ENCODE assay signal across 8 mouse cellular contexts in the genomic region with DNA sequence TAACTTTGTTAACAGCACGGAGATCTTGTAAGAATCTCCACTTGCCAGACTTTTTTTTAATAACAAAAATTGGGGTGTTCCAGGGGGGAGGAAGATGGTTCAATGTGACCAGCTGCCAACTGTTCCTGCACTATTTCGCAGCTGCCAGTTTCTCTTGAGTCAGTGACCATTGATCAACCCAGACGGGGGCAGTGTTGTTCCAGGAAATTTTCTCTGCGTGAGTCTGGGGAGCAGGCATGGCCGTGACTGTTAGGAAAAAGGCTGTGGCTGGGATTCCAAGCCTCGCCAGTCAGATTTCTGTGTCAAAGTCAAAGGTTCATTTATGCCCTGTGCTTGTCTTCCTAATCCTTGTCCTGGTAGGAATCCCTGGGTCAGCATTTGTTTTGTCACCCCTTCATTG.
DNase-seq lines count a peak whose midpoint lies in the region.

No protein-coding gene starts in this region.

- H3K4me3 ChIP-seq in heart, embryonic 10.5 days, result no peak overlapping the region

- H3K9me3 ChIP-seq in heart, embryonic 10.5 days, result no peaks in the 10 kb centered on the region

- 12% methylated on average over 6 of the region's 6 CpGs for WGBS in heart, embryonic 10.5 days

- peaks cover 7% of the 10 kb centered on the region; the same call in 1 of the 2 replicates for H3K4me1 ChIP-seq in heart, embryonic 10.5 days

- peaks cover 13% of the 10 kb centered on the region for H3K27me3 ChIP-seq in heart, embryonic 10.5 days (ENCODE audit: insufficient read depth, poor library complexity, severe bottlenecking)

- no peaks in the 10 kb centered on the region for H3K36me3 ChIP-seq in heart, embryonic 10.5 days

- no peak overlapping the region for H3K27ac ChIP-seq in heart, embryonic 10.5 days

- peak; percentile 49 for DNase-seq in A20 (ENCODE audit: low read depth, low spot score)
- DNase-seq in ZHBTc4 (ENCODE audit: low read depth, low spot score), result peak; percentile 33
- DNase-seq in embryo, embryonic 10.5 days (ENCODE audit: low spot score), result peak; percentile 85
- DNase-seq in heart, embryonic 10.5 days (ENCODE audit: low spot score), result peak; percentile 84
- peak; percentile 69 to 86 for DNase-seq in layer of hippocampus, adult 18-20 months (ENCODE audit: low spot score in 2 of 2)
- DNase-seq in lung, postnatal 10 days, result peak; percentile 92
- DNase-seq in right cerebral cortex, postnatal 4 days, result peak; percentile 79
- DNase-seq in yolk sac, embryonic 10.5 days (ENCODE audit: low spot score), result peak; percentile 26

Comparison
In these comparisons a context has a peak if more than half of its experiments do, and no peak if none do; other contexts are left out.
1. DNase-seq: peak in every context shown above with its lines; median percentile 92 in lung, postnatal 10 days; 85 in embryo, embryonic 10.5 days; 84 in heart, embryonic 10.5 days; 79 in right cerebral cortex, postnatal 4 days; 78 in layer of hippocampus, adult 18-20 months; 49 in A20; 33 in ZHBTc4; 26 in yolk sac, embryonic 10.5 days.